Mouse (Mus musculus) bone marrow macrophage, adult 2 months (primary cell): ENCODE data around the gene Ino80d.

ENCODE experiments used
- CTCF ChIP-seq: IDR thresholded peaks from 2 replicates; pipeline ENCODE4 v1.5.1; 2012; ENCODE audit warnings: low read depth, mild to moderate bottlenecking, low read length, moderate library complexity
- POLR2A ChIP-seq: IDR thresholded peaks from 2 replicates; pipeline ENCODE4 v1.6.1; 2012; ENCODE audit warnings: mild to moderate bottlenecking, low read depth, low read length, borderline replicate concordance

- TF ChIP-seq CTCF, result no peak
- TF ChIP-seq POLR2A, result no peak
Observed at GRCm38 (mm10) chr1:63119675-63120074, 5.2 kb upstream of the Ino80d start.
